Mouse (Mus musculus) adrenal gland, adult 8-10 months (tissue): ENCODE results near the gene Ccdc115. TPM values are rescaled to one million over a fixed set of nuclear protein-coding genes. Genes with fewer than 3 reads are reported as not detected.
"Not testable (repeated sequence)": the region's sequence is repeated elsewhere in the genome, so short reads cannot be mapped to it uniquely, and the experiment has no call there.

Experiments used
- DNase-seq: peaks from one replicate; pipeline ENCODE4 v3.0.0; 2022
- total RNA-seq, 4 experiments: library from RNA; stranded (reverse); gene quantifications; 2 replicates each; pipeline ENCODE4 v1.2.4; 2022

Gene Ccdc115
- total RNA-seq, 4 experiments from 2014 or later, result 17.6 to 22.4 (median 18.9) TPM

- no peak for DNase-seq
Observed at GRCm38 (mm10) chr1:34438381-34439051, 956 bp downstream of the Ccdc115 start.

GRCm38 (mm10) chr1:34437366-34437765, 2.1 kb downstream of the Ccdc115 start:
- DNase-seq, result not testable (repeated sequence)

- no peak for DNase-seq
Observed at GRCm38 (mm10) chr1:34436374-34436773, 3.1 kb downstream of the Ccdc115 start.

GRCm38 (mm10) chr1:34435371-34436120, 3.9 kb downstream of the Ccdc115 start:
- DNase-seq, result no peak

- peak; percentile 89 for DNase-seq
Observed at GRCm38 (mm10) chr1:34434660-34435160, 4.8 kb downstream of the Ccdc115 start.

GRCm38 (mm10) chr1:34433891-34434521, 5.5 kb downstream of the Ccdc115 start:
- DNase-seq, result no peak

GRCm38 (mm10) chr1:34432776-34433481, 6.5 kb downstream of the Ccdc115 start:
- DNase-seq, result no peak

GRCm38 (mm10) chr1:34432411-34432775, 7.1 kb downstream of the Ccdc115 start:
- DNase-seq, result no peak

- DNase-seq, result no peak
Observed at GRCm38 (mm10) chr1:34431431-34431830, 8.0 kb downstream of the Ccdc115 start.

- DNase-seq, result no peak
Observed at GRCm38 (mm10) chr1:34430981-34431380, 8.5 kb downstream of the Ccdc115 start.

GRCm38 (mm10) chr1:34429281-34429680, 10.2 kb downstream of the Ccdc115 start:
- DNase-seq, result no peak

GRCm38 (mm10) chr1:34428466-34428865, 11.0 kb downstream of the Ccdc115 start:
- DNase-seq, result no peak

GRCm38 (mm10) chr1:34399182-34399953, 40.1 kb downstream of the Ccdc115 start:
- DNase-seq, result no peak

GRCm38 (mm10) chr1:34396321-34396720, 43.2 kb downstream of the Ccdc115 start:
- no peak for DNase-seq

- no peak for DNase-seq
Observed at GRCm38 (mm10) chr1:34389234-34389891, 50.1 kb downstream of the Ccdc115 start.

- no peak for DNase-seq
Observed at GRCm38 (mm10) chr1:34388849-34389233, 50.6 kb downstream of the Ccdc115 start.

- DNase-seq, result no peak
Observed at GRCm38 (mm10) chr1:34387346-34388327, 51.8 kb downstream of the Ccdc115 start.
